Mouse (Mus musculus) right cerebral cortex, postnatal 36 days (tissue): ENCODE measurements around the gene Atad5.
A peak's percentile ranks its signal among the peaks of the same experiment; 100 is the strongest.
"Not testable (repeated sequence)": the region's sequence is repeated elsewhere in the genome, so short reads cannot be mapped to it uniquely, and the experiment has no call there.

ENCODE experiments used
- DNase-seq, 2 experiments: peaks; one replicate each; pipeline ENCODE4 v3.0.0; 2022; ENCODE audit warnings: low spot score in 2 of 2, mixed read lengths in 1 of 2

Atad5 gene

DNA sequence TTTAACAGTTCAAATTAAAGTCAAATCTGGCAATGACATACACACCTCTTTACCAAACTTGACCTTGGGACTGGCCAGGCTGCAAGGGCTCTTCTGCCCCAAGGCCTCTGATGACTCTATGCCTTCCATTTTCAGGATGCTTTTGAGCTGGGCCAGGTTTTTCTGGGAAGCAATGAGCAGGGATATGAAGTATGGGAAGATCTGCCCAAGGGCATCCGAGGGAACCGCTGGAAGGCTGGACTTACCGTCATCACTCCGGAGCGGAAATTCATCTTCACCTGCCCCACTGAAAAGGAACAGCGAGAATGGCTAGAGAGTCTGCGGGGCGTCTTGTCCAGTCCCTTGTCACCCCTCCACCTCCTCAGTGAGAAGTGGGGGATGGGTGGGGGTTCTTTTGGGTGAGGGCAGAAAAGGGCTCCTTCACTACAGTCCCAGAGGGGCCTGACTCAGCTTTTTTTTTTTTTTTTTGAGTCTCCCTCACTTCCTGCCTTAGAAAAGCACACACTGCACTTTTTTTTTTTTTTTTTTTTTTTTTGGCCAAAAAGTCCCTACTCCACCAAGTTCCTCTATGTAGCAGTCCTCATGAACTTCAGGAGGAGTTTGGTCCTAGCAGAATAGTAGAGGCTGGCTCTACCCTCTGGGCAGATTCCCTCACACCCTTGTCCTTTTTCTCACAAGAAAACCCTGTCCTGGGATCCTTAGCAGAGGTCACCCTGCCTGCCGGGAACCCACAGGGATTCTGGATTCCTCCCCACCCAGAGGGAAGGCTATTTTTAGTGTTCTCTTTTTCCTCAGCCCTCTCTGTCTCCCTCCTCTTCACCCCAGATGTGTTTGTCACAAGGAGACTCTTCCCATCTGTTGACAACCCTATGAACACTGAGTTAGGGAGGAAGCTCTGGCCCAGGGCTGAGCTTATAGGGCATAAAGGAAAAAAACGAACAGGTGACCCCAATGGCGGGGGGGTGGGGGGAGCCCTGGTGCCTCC lies 88.0 kb downstream of the Atad5 start:
- DNase-seq: no peak

DNA sequence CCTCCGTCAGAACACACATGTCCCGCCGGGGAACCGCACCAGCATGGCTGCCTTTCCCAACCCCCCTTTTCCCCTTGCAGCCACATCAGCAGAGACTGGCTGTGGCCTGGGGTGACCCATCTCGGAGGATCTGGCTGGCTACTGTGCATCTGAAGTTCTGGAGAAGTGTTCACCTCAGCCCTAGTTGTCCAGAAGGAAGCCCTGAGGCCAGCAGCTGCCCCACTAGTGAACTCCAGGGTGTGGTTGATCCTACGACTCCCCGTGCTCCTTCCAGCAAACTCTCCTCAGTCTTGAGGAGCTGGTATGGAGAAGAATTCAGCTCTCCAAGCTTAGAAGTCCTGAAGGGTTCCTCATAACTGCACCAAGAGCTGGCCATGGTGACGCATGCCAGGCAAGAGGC lies 89.1 kb downstream of the Atad5 start:
- no peak for DNase-seq

DNA sequence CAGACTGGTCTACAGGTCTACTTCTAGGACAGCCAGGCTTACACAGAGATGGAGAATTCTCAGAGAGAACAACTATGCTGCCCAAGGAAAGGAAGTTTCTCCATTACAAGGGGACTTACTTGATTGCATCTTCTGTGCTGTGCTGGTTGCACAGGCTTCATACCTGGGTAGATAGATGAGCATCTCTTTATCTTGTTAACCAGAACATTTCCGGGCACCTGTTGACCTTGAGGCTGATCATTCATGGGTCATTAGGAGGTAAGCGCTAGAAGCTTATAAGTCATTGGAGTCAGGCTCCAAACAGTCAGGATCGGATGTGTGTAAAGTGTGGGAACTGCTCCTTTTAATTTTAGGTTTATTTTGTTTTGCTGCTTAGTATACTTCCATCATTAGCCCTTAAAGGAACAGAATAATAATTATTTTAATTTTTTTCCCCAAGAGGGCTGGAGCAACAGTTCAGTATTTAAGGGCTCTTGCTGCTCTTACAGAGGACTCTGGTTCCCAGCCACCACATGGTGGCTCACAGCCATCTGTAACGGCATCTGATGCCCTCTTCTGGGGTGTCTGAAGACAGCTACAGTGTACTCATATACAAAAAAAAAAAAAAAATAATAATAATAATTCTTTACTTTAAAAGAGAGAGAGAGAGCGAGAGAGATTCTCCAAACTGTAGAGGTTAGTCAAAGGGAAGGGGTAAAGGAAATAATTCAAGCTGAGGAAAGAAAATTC lies 92.0 kb downstream of the Atad5 start:
- DNase-seq: no peak

DNA sequence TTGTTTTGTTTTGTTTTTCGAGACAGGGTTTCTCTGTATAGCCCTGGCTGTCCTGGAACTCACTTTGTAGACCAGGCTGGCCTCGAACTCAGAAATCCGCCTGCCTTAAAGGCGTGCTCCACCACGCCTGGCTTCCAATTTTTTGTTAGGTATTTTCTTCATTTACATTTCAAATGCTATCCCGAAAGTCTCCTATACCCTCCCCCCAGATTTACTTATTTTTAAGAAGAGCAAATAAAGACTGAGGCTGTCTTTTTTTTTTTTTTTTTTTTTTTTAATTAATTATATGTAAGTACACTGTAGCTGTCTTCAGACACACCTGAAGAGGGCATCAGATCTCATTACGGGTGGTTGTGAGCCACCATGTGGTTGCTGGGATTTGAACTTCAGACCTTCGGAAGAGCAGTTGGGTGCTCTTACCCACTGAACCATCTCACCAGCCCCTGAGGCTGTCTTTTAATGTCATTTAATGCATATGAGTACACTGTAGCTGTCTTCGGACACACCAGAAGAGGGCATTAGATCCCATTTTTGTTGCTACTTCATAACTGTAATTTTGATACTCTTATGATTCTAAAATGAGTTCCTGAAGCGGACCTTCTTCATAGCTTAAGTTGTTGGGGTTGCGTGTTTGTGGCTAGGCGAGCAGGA lies 94.0 kb downstream of the Atad5 start:
- DNase-seq: not testable (repeated sequence)

DNA sequence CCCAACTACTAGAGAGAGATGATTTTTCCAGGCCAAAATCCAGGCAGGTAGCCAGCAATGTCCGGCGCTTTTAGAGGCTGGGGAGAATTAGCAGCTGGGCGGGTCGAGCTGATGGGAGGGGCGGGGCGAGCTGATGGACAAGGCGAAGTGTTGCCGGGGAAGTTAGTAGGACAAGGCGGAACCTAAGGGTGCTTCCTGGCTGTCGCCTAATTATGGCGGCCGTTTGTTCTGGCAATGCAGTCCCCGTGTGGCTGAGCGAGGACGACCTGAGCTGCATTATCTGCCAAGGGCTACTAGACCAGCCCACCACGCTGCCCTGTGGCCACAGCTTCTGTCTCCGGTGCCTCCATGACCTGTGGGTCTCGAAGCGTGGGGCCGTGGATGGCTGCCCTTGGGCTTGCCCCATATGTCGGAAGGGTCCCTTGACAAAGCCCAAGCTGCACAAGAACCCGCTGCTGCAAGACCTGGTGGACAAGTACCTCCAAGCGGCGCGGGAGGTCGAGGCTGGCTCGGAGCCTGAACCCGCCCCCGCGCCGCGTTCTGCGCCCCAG lies 94.6 kb downstream of the Atad5 start, which contains the start of gene Rnf135:
Gene Rnf135, plus strand, starts transcription at position 147 of the 551 bp plus-strand sequence.
- DNase-seq: peak; percentile 65 to 69

DNA sequence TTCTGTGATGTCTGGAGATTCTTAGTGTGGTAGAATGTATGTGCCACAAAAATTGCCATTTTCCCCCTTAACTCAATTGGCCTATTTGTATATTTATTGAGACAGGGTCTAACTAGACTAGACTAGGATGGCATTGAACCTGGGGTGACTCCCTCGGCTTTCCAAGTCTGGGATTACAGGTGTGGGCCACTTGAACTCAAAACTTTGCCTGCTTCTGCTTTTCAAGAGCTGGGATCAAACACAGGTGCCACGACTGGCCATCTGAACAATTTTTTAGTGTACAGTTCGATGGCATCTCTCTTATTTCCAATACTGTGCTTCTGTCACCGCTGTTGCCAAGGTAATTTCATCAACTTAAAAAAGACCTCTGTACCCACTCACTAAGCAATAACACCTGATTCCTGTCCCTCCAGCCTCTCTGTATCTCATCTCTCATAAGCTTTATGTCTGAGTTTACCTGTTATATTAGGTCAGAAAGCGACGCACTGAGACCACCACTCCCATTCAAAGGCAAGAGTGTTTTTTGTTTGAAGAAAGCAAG lies 95.4 kb downstream of the Atad5 start:
- DNase-seq: no peak
